Mouse (Mus musculus): Measurements from ENCODE around the gene Tbrg1. TPM values are rescaled to one million over a fixed set of nuclear protein-coding genes. Genes with fewer than 3 reads are reported as not detected.

The Tbrg1 gene
- polyA plus RNA-seq, 1 experiment from 2014 or later: 114 TPM

DNA sequence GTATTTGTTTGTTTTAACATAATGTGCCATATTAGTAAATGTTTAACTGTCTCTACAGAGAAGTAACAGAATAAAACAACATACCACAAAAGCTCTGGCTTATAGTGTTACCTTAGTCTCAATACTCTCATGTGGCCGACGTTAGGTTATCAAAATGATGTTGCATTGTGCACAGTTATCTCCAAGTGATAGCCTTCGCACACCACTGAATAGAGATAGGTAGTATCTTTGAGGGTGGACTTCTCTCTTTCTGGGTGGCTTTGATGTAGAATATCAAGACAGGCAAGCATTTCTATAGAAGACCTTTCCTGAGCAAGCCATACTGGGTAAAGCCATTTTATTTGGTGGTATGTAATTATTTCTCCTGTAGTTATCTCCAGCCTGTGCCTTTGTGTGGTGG lies 52.0 kb downstream of the Tbrg1 start:
- no peaks in the 10 kb centered on the region for H3K27me3 ChIP-seq (replicated peaks)
- H3K9ac ChIP-seq: no peak overlapping the region
- ATAC-seq (ENCODE audit: low FRiP score, low read depth): no peak
- H3K4me1 ChIP-seq: no peaks in the 10 kb centered on the region
- no peak overlapping the region for H3K27ac ChIP-seq
- no peak overlapping the region for H3K4me2 ChIP-seq (replicated peaks)
- no peak overlapping the region for H3K4me3 ChIP-seq
- 94% methylated on average over 3 of the region's 3 CpGs for WGBS
- no peaks in the 10 kb centered on the region for H3K36me3 ChIP-seq
- H3K9me3 ChIP-seq: no peaks in the 10 kb centered on the region

- no peak overlapping the region for H3K27ac ChIP-seq
- H3K9me3 ChIP-seq: no peaks in the 10 kb centered on the region
- H3K9ac ChIP-seq: no peak overlapping the region
- no peaks in the 10 kb centered on the region for H3K36me3 ChIP-seq
- no peaks in the 10 kb centered on the region for H3K4me1 ChIP-seq
- no peak for ATAC-seq (ENCODE audit: low FRiP score, low read depth)
- H3K4me2 ChIP-seq (replicated peaks): no peak overlapping the region
- H3K4me3 ChIP-seq: no peak overlapping the region
- WGBS: 90% methylated on average over 2 of the region's 2 CpGs
- no peaks in the 10 kb centered on the region for H3K27me3 ChIP-seq (replicated peaks)
Observed at GRCm38 (mm10) chr9:37600538-37601205, 56.4 kb downstream of the Tbrg1 start.

Other genes with a start within 250 kb of the Tbrg1 start
- gene Robo3, start 224.1 kb downstream of the Tbrg1 start, polyA plus RNA-seq (2016; fragmentation: Nextera tagmentation; extraction: Ambion mirVana): 124 and 127 TPM in 2 replicates
- 49.2 and 49.4 TPM in 2 replicates for gene Msantd2, start 168.0 kb downstream of the Tbrg1 start, polyA plus RNA-seq (2016; fragmentation: Nextera tagmentation; extraction: Ambion mirVana)
- gene Esam, start 129.2 kb downstream of the Tbrg1 start, polyA plus RNA-seq (2016; fragmentation: Nextera tagmentation; extraction: Ambion mirVana): 37.7 and 38.2 TPM in 2 replicates
- gene Vsig2, start 118.1 kb downstream of the Tbrg1 start, polyA plus RNA-seq (2016; fragmentation: Nextera tagmentation; extraction: Ambion mirVana): 0.58 and 1.3 TPM in 2 replicates
- 7.0 and 10.3 TPM in 2 replicates for gene Nrgn, start 104.4 kb downstream of the Tbrg1 start, polyA plus RNA-seq (2016; fragmentation: Nextera tagmentation; extraction: Ambion mirVana)
- gene Siae, start 101.6 kb downstream of the Tbrg1 start, polyA plus RNA-seq (2016; fragmentation: Nextera tagmentation; extraction: Ambion mirVana): 8.8 and 10.5 TPM in 2 replicates
- 14.0 and 17.0 TPM in 2 replicates for gene Spa17, start 43.6 kb downstream of the Tbrg1 start, polyA plus RNA-seq (2016; fragmentation: Nextera tagmentation; extraction: Ambion mirVana)
- gene Panx3, start 11.9 kb upstream of the Tbrg1 start, polyA plus RNA-seq (2016; fragmentation: Nextera tagmentation; extraction: Ambion mirVana): not detected in 2 replicates
- gene Olfr160, start 58.9 kb upstream of the Tbrg1 start, polyA plus RNA-seq (2016; fragmentation: Nextera tagmentation; extraction: Ambion mirVana): not detected in 2 replicates
- gene Olfr874, start 87.8 kb upstream of the Tbrg1 start, polyA plus RNA-seq (2016; fragmentation: Nextera tagmentation; extraction: Ambion mirVana): not detected in 2 replicates
- not detected in 2 replicates for gene Olfr875, start 114.5 kb upstream of the Tbrg1 start, polyA plus RNA-seq (2016; fragmentation: Nextera tagmentation; extraction: Ambion mirVana)
- not detected in 2 replicates for gene Olfr876, start 145.7 kb upstream of the Tbrg1 start, polyA plus RNA-seq (2016; fragmentation: Nextera tagmentation; extraction: Ambion mirVana)
- gene Olfr877, start 197.0 kb upstream of the Tbrg1 start, polyA plus RNA-seq (2016; fragmentation: Nextera tagmentation; extraction: Ambion mirVana): not detected in 2 replicates
- gene Olfr145, start 239.4 kb upstream of the Tbrg1 start, polyA plus RNA-seq (2016; fragmentation: Nextera tagmentation; extraction: Ambion mirVana): not detected in 2 replicates

Measured in neural tube, embryonic 12.5 days (tissue).